Mouse (Mus musculus): ENCODE measurements at regions not wholly inside any gene's neighbourhood (a gene's known extent, or its start where the extent isn't known, plus 50 kb on each side); places are given as distances from the start of the nearest gene placed in this dataset.
"Not testable (repeated sequence)": the region's sequence is repeated elsewhere in the genome, so short reads cannot be mapped to it uniquely, and the experiment has no call there.

DNA sequence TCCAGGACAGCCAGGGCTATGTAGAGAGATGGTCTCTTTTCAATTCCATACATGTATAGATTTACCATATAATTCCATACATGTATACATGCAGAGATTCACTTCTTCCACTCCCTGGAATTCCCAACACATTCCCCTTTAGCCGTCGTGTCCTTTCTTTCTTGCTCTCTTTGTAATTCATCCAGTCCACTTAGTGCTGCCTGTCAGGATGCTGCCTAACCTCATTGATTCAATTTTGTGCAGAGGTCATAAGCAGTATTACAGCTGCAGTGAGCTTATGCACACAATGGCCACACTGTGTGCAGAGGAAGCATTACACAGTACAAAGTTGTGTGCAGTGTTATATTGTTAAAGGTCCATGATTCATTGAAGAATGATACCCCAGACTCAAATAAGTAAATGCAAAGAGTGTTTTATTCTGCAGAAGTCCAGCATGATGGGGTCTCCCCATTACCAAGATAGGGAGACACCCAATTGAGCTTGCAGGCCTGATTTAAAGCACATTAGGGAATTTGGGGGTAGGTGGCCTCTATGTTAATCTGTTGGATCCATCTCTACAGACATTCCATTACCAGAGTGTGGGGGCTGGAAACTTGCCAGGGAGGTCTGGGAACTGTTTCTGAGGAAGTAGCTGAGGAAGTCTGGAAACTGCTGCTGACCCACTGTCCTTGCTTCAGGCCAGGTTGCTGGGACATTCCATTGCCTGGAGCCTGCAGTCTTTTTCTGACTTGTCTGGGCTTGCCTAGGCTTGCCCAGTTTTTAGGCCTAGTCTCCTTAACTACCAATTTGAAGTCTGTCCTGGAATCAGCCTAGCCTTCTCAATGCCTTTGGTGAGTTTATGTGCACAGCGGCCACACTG is 72.8 kb downstream of the Fam161a start:
- Histone ChIP-seq H3K27me3 (ENCODE audit: insufficient read depth, low read length) (no peaks in the 10 kb centered on the region), H3K36me3 (replicated peaks; ENCODE audit: insufficient read depth, low read length) (no peaks in the 10 kb centered on the region), H3K9me3 (ENCODE audit: low read length) (no peaks in the 10 kb centered on the region), H3K4me1 (ENCODE audit: insufficient read depth) (no peaks in the 10 kb centered on the region), H3K9ac (replicated peaks) (no peak overlapping the region), H3K4me2 (ENCODE audit: low read depth, low read length) (no peak overlapping the region), H3K4me3 (ENCODE audit: low read depth, low read length) (no peak overlapping the region), H3K27ac (ENCODE audit: low read depth) (no peak overlapping the region)
- ATAC-seq (no peak), DNase-seq (no peak)
- 76% methylated on average over 3 of the region's 3 CpGs for WGBS (ENCODE audit: insufficient replicate concordance)
- TF ChIP-seq CTCF (IDR thresholded peaks at IDR 0.05; ENCODE audit: low read depth), result no peak
- no peak for TF ChIP-seq EP300 (IDR thresholded peaks at IDR 0.05; ENCODE audit: low read depth)

DNA sequence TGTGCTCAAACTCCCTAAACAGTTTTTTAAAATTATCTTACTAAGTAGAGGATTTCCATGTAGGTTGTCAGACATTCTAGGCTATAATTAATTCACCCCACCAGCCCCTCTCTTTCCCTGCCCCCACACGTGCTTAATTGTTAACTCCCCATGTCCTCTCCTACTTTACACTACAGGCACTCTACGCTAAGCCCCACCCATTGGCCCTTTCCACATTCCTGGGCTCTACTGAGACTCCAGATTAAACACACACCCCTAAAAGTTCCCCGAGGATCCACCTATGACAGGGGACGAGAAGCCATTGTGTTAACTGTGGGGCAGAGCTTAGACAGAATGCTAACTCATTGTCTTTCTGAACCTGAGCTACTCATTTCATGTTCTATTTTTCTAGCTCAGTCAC is 74.3 kb downstream of the Fam161a start:
- Histone ChIP-seq H3K4me1 (ENCODE audit: insufficient read depth) (no peaks in the 10 kb centered on the region), H3K4me2 (ENCODE audit: low read depth, low read length) (no peak overlapping the region), H3K27me3 (ENCODE audit: insufficient read depth, low read length) (no peaks in the 10 kb centered on the region), H3K27ac (ENCODE audit: low read depth) (no peak overlapping the region), H3K36me3 (replicated peaks; ENCODE audit: insufficient read depth, low read length) (no peaks in the 10 kb centered on the region), H3K4me3 (ENCODE audit: low read depth, low read length) (no peak overlapping the region), H3K9me3 (ENCODE audit: low read length) (no peaks in the 10 kb centered on the region), H3K9ac (replicated peaks) (no peak overlapping the region)
- DNase-seq (no peak), ATAC-seq (no peak)
- TF ChIP-seq CTCF (IDR thresholded peaks at IDR 0.05; ENCODE audit: low read depth), result no peak
- no peak for TF ChIP-seq EP300 (IDR thresholded peaks at IDR 0.05; ENCODE audit: low read depth)
- WGBS (ENCODE audit: insufficient replicate concordance), result 57% methylated on average over 4 of the region's 4 CpGs

DNA sequence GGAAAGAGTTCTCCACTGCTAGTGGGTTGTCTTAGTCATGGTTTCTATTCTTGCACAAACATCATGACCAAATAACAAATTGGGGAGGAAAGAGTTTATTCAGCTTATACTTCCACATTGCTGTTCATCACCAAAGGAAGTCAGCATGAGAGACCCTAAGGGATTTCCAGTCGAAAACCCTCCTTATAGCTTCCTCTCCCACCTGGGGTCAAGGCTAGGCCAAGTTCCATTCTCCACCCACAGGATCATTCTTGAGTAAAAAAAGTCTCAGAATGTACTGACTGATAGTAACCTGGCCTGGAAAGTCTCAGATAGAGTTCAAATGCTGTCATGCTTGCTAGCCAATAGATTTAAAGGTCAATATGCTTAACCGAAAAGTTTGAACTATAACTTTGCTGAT is 76.5 kb downstream of the Fam161a start:
- not testable (repeated sequence) for H3K27me3 ChIP-seq (ENCODE audit: insufficient read depth, low read length); H3K9me3 ChIP-seq (ENCODE audit: low read length); H3K36me3 ChIP-seq (replicated peaks; ENCODE audit: insufficient read depth, low read length); H3K9ac ChIP-seq (replicated peaks); H3K27ac ChIP-seq (ENCODE audit: low read depth); H3K4me3 ChIP-seq (ENCODE audit: low read depth, low read length); ATAC-seq; DNase-seq; H3K4me1 ChIP-seq (ENCODE audit: insufficient read depth); H3K4me2 ChIP-seq (ENCODE audit: low read depth, low read length)
- 72% methylated on average over 2 of the region's 2 CpGs for WGBS (ENCODE audit: insufficient replicate concordance)

DNA sequence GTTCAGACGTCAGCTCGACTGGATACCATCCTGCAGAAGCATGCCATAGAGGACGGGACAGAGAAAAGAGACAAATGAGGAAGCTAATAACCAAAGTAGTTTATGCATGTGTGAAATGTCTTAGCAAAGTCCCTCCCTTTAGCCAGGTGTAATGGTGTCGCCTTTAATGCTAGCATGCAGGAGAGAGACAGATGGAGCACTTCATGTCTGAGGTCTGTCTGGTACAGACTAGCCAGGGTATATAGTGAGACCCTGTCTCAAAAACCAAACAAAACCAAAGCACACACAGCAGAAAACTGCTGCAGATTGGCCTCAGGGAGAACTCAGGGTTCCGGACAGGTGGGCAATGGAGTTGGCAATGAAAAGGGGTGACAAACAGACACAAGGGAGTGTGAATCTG is 88.0 kb downstream of the Fam161a start:
- no peak overlapping the region for H3K9ac ChIP-seq (replicated peaks)
- WGBS (ENCODE audit: insufficient replicate concordance), result 52% methylated on average over 5 of the region's 5 CpGs
- H3K4me1 ChIP-seq (ENCODE audit: insufficient read depth), result no peaks in the 10 kb centered on the region
- 0 out of 2 replicates have a peak, but pooled peaks cover 2% of the 10 kb centered on the region for H3K9me3 ChIP-seq (ENCODE audit: low read length)
- TF ChIP-seq CTCF (IDR thresholded peaks at IDR 0.05; ENCODE audit: low read depth) (no peak), EP300 (IDR thresholded peaks at IDR 0.05; ENCODE audit: low read depth) (no peak)
- no peaks in the 10 kb centered on the region for H3K27me3 ChIP-seq (ENCODE audit: insufficient read depth, low read length)
- DNase-seq, result no peak
- no peak overlapping the region for H3K4me3 ChIP-seq (ENCODE audit: low read depth, low read length)
- H3K4me2 ChIP-seq (ENCODE audit: low read depth, low read length), result no peak overlapping the region
- no peaks in the 10 kb centered on the region for H3K36me3 ChIP-seq (replicated peaks; ENCODE audit: insufficient read depth, low read length)
- no peak for ATAC-seq
- H3K27ac ChIP-seq (ENCODE audit: low read depth), result no peak overlapping the region

DNA sequence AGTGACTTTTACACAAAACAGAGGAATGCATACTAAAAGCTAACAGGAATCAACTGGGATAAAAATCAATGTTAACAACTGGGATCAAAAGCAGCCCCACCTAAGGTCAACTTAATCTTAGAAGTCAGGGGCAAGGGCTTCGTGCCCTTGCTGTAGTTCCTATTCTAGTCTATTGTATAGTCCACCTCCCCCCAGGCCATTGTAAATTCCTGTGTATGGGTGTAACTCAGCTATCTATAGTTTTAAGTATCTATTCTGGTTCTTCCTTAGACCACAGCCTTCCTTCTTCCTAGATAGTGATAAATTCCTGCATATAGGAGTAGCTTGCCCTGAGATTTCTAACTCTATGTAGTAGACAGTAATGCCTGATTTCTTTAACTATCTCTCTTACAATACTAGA is 88.4 kb downstream of the Fam161a start:
- not testable (repeated sequence) for DNase-seq; H3K4me1 ChIP-seq (ENCODE audit: insufficient read depth); ATAC-seq; H3K9ac ChIP-seq (replicated peaks); H3K9me3 ChIP-seq (ENCODE audit: low read length); H3K36me3 ChIP-seq (replicated peaks; ENCODE audit: insufficient read depth, low read length); H3K4me3 ChIP-seq (ENCODE audit: low read depth, low read length); H3K4me2 ChIP-seq (ENCODE audit: low read depth, low read length); H3K27ac ChIP-seq (ENCODE audit: low read depth); H3K27me3 ChIP-seq (ENCODE audit: insufficient read depth, low read length)
- WGBS (ENCODE audit: insufficient replicate concordance), result 37% methylated on average over 1 of the region's 1 CpGs

DNA sequence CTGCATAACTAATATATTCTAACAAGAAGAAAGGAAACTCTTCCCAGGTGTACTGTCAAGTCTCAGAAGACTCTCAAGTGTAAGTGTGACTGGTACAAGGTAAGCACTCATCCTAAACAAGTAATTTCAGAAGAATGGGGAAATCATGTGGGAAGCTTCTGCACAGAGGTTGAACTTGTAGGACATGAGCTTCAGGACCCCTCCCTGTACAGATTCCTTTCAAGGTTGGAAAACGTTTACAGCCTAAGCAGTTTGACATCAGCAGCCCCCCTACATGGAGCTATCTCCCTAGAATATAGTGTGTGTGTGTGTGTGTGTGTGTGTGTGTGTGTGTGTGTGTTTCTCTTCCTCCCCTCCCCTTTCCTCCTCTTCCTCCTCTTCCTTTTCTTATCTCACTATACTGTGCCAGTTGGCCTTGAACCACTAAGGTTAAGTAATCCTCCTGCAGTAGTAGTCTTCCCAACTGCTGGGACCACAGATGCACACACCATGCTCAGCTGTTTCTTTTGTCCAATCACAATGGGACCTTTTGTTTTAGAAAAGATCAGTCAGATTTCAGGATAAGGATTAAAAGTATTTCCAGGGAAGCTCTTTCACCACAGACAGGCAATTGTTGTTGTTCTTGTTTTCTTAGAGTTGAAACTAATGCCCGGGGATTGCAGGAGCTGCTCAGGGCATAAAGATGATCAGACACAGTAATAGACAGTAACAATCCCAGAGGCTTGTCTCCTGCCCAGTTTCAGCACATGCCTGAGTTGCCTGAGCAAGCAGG is 89.3 kb downstream of the Fam161a start:
- TF ChIP-seq CTCF (IDR thresholded peaks at IDR 0.05; ENCODE audit: low read depth) (no peak), EP300 (IDR thresholded peaks at IDR 0.05; ENCODE audit: low read depth) (no peak)
- Histone ChIP-seq H3K27ac (ENCODE audit: low read depth) (no peak overlapping the region), H3K4me2 (ENCODE audit: low read depth, low read length) (no peak overlapping the region), H3K9me3 (ENCODE audit: low read length) (0 out of 2 replicates have a peak, but pooled peaks cover 2% of the 10 kb centered on the region), H3K4me3 (ENCODE audit: low read depth, low read length) (no peak overlapping the region), H3K9ac (replicated peaks) (no peak overlapping the region), H3K27me3 (ENCODE audit: insufficient read depth, low read length) (no peaks in the 10 kb centered on the region), H3K36me3 (replicated peaks; ENCODE audit: insufficient read depth, low read length) (no peaks in the 10 kb centered on the region), H3K4me1 (ENCODE audit: insufficient read depth) (no peaks in the 10 kb centered on the region)
- DNase-seq (no peak), ATAC-seq (no peak)
- WGBS (ENCODE audit: insufficient replicate concordance), result 58% methylated on average over 2 of the region's 2 CpGs
